Mouse (Mus musculus): Measurements from ENCODE around the gene Gm40193. TPM values are rescaled to one million over a fixed set of nuclear protein-coding genes. Genes with fewer than 3 reads are reported as not detected.

Gm40193 gene
- total RNA-seq, 2 experiments from 2014 or later: not detected

- ATAC-seq (ENCODE audit: poor library complexity, severe bottlenecking): peak; percentile 76
Observed at GRCm38 (mm10) chr11:70509753-70510564, 22.8 kb downstream of the Gm40193 start.

- ATAC-seq (ENCODE audit: poor library complexity, severe bottlenecking): no peak
Observed at GRCm38 (mm10) chr11:70506962-70507515, 25.7 kb downstream of the Gm40193 start.

- ATAC-seq (ENCODE audit: poor library complexity, severe bottlenecking): peak; percentile 77
Observed at GRCm38 (mm10) chr11:70506385-70506784, 26.4 kb downstream of the Gm40193 start.

DNA sequence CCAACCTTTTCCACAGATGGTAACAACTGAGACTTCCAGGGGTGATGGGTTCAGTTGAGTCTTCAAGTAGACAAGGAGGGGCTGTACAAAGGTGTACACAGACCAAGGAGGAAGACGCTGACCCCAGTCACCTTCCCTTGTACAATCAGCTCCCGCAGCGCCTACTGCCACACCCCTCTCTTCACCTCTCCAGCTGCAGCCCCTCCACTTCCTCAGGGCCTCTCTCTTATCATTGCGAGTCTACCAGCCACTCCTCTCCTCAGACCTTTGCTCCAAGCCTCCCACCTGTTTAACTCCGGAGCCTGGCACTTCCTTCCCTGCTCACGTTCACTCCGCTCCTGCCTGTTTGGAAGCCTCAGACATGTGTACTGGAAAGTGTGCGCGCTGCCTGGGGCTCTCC, 27.8 kb downstream of the Gm40193 start, which contains the start of gene Tm4sf5:
Gene Tm4sf5 (plus strand): TSS at position 275 of the 400 bp plus-strand sequence.
- no peak for ATAC-seq (ENCODE audit: poor library complexity, severe bottlenecking)

DNA sequence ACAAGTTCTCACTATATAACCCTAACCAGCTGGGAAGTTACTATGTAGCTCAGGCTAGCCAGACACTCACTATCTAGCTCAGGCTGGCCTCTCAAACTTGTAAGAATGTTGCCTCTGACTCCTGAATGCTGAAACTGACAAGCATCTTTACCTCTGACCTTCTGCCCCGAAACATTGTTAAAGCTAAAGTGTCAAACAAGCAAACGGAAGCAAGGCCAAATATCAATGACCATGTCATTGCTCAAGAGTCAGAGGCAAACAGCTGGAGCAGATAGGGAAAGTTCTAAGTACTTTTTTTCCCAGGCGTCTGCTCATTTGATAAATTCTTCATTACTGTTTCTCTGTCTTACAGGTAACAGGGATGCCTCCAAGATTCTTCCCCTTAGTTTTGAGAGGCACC, 30.7 kb downstream of the Gm40193 start:
- no peak for ATAC-seq (ENCODE audit: poor library complexity, severe bottlenecking)

DNA sequence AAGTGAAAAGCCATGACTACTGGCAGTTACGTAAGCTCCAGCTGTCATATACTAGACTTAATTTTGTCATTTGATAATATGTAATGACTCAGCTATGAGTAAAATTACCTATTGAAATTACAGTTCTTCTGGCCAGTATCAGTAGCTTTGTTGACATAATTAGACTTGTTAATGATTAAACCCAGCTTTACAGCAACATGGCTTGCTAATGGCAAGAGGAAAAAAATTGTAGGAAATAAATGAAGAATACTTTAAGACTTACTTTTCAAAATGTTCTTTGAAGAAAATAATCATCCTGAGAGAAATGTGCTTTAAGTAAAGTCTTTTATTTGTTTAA, 32.3 kb downstream of the Gm40193 start:
- ATAC-seq (ENCODE audit: poor library complexity, severe bottlenecking): no peak

- ATAC-seq (ENCODE audit: poor library complexity, severe bottlenecking): no peak
Observed at GRCm38 (mm10) chr11:70499566-70500475, 32.9 kb downstream of the Gm40193 start.

GRCm38 (mm10) chr11:70489684-70490083, 43.1 kb downstream of the Gm40193 start:
- peak; percentile 95 for ATAC-seq (ENCODE audit: poor library complexity, severe bottlenecking)

- ATAC-seq (ENCODE audit: poor library complexity, severe bottlenecking): no peak
Observed at GRCm38 (mm10) chr11:70489138-70489537, 43.6 kb downstream of the Gm40193 start.

- no peak for ATAC-seq (ENCODE audit: poor library complexity, severe bottlenecking)
Observed at GRCm38 (mm10) chr11:70487816-70488215, 44.9 kb downstream of the Gm40193 start.

- ATAC-seq (ENCODE audit: poor library complexity, severe bottlenecking): no peak
Observed at GRCm38 (mm10) chr11:70485498-70485897, 47.2 kb downstream of the Gm40193 start.

Other genes with a start within 250 kb of the Gm40193 start
- gene Alox12e, start 210.3 kb downstream of the Gm40193 start, total RNA-seq (2015): 0.98 and 1.5 TPM in 2 replicates
- gene Alox12e, start 210.3 kb downstream of the Gm40193 start, total RNA-seq (2017): 1.2 and 1.7 TPM in 2 replicates
- gene Alox15, start 180.9 kb downstream of the Gm40193 start, total RNA-seq (2015): 62.7 and 71.5 TPM in 2 replicates
- gene Alox15, start 180.9 kb downstream of the Gm40193 start, total RNA-seq (2017): 72.8 and 74.4 TPM in 2 replicates
- gene Pelp1, start 122.9 kb downstream of the Gm40193 start, total RNA-seq (2015): 12.1 and 13.2 TPM in 2 replicates
- gene Pelp1, start 122.9 kb downstream of the Gm40193 start, total RNA-seq (2017): 5.8 and 7.4 TPM in 2 replicates
- gene Arrb2, start 100.3 kb downstream of the Gm40193 start, total RNA-seq (2015): 140 and 157 TPM in 2 replicates
- gene Arrb2, start 100.3 kb downstream of the Gm40193 start, total RNA-seq (2017): 125 and 141 TPM in 2 replicates
- gene Med11, start 81.0 kb downstream of the Gm40193 start, total RNA-seq (2015): 42.2 and 64.0 TPM in 2 replicates
- gene Med11, start 81.0 kb downstream of the Gm40193 start, total RNA-seq (2017): 47.8 and 55.3 TPM in 2 replicates
- gene Zmynd15, start 73.5 kb downstream of the Gm40193 start, total RNA-seq (2015): 0.13 TPM in 1 of 2 replicates, not detected in the other
- 0.04 TPM in 1 of 2 replicates, not detected in the other for gene Zmynd15, start 73.5 kb downstream of the Gm40193 start, total RNA-seq (2017)
- 0.84 and 1.9 TPM in 2 replicates for gene Cxcl16, start 73.0 kb downstream of the Gm40193 start, total RNA-seq (2015)
- 1.2 and 1.7 TPM in 2 replicates for gene Cxcl16, start 73.0 kb downstream of the Gm40193 start, total RNA-seq (2017)
- not detected in 2 replicates for gene Tm4sf5, start 27.7 kb downstream of the Gm40193 start, total RNA-seq (2015)
- not detected in 2 replicates for gene Tm4sf5, start 27.7 kb downstream of the Gm40193 start, total RNA-seq (2017)
- gene Vmo1, start 18.3 kb downstream of the Gm40193 start, total RNA-seq (2015): not detected in 2 replicates
- gene Vmo1, start 18.3 kb downstream of the Gm40193 start, total RNA-seq (2017): not detected in 2 replicates
- gene Gltpd2, start 13.7 kb downstream of the Gm40193 start, total RNA-seq (2015): not detected in 2 replicates
- not detected in 2 replicates for gene Gltpd2, start 13.7 kb downstream of the Gm40193 start, total RNA-seq (2017)
- 112 and 144 TPM in 2 replicates for gene Psmb6, start 7.6 kb downstream of the Gm40193 start, total RNA-seq (2015)
- gene Psmb6, start 7.6 kb downstream of the Gm40193 start, total RNA-seq (2017): 182 and 211 TPM in 2 replicates
- gene Pld2, start 7.1 kb upstream of the Gm40193 start, total RNA-seq (2015): 6.3 and 6.5 TPM in 2 replicates
- 7.3 and 11.1 TPM in 2 replicates for gene Pld2, start 7.1 kb upstream of the Gm40193 start, total RNA-seq (2017)
- 20.6 and 21.3 TPM in 2 replicates for gene Mink1, start 29.9 kb upstream of the Gm40193 start, total RNA-seq (2015)
- gene Mink1, start 29.9 kb upstream of the Gm40193 start, total RNA-seq (2017): 12.7 and 17.5 TPM in 2 replicates
- gene 4930544D05Rik, start 82.9 kb upstream of the Gm40193 start, total RNA-seq (2015): not detected in 2 replicates
- not detected in 2 replicates for gene 4930544D05Rik, start 82.9 kb upstream of the Gm40193 start, total RNA-seq (2017)
- gene Chrne, start 86.3 kb upstream of the Gm40193 start, total RNA-seq (2015): 0.36 TPM in 1 of 2 replicates, not detected in the other
- gene Chrne, start 86.3 kb upstream of the Gm40193 start, total RNA-seq (2017): 0.41 and 1.2 TPM in 2 replicates
- 0.20 and 0.23 TPM in 2 replicates for gene Gp1ba, start 106.2 kb upstream of the Gm40193 start, total RNA-seq (2015)
- gene Gp1ba, start 106.2 kb upstream of the Gm40193 start, total RNA-seq (2017): 0.04 TPM in 1 of 2 replicates, not detected in the other
- 75.6 and 82.1 TPM in 2 replicates for gene Rnf167, start 114.3 kb upstream of the Gm40193 start, total RNA-seq (2015)
- 57.4 and 60.0 TPM in 2 replicates for gene Rnf167, start 114.3 kb upstream of the Gm40193 start, total RNA-seq (2017)
- gene Slc25a11, start 114.5 kb upstream of the Gm40193 start, total RNA-seq (2015): 78.9 and 93.0 TPM in 2 replicates
- gene Slc25a11, start 114.5 kb upstream of the Gm40193 start, total RNA-seq (2017): 63.4 and 66.1 TPM in 2 replicates
- 1,800 and 1,907 TPM in 2 replicates for gene Pfn1, start 121.7 kb upstream of the Gm40193 start, total RNA-seq (2015)
- gene Pfn1, start 121.7 kb upstream of the Gm40193 start, total RNA-seq (2017): 869 and 896 TPM in 2 replicates
- gene Eno3, start 124.3 kb upstream of the Gm40193 start, total RNA-seq (2015): 6.3 and 7.8 TPM in 2 replicates
- 5.9 and 8.2 TPM in 2 replicates for gene Eno3, start 124.3 kb upstream of the Gm40193 start, total RNA-seq (2017)
- 78.5 and 83.3 TPM in 2 replicates for gene Spag7, start 136.5 kb upstream of the Gm40193 start, total RNA-seq (2015)
- gene Spag7, start 136.5 kb upstream of the Gm40193 start, total RNA-seq (2017): 67.0 and 83.5 TPM in 2 replicates
- gene Camta2, start 155.2 kb upstream of the Gm40193 start, total RNA-seq (2015): 24.5 and 27.0 TPM in 2 replicates
- gene Camta2, start 155.2 kb upstream of the Gm40193 start, total RNA-seq (2017): 6.4 and 12.5 TPM in 2 replicates
- gene Inca1, start 167.2 kb upstream of the Gm40193 start, total RNA-seq (2015): not detected in 2 replicates
- gene Inca1, start 167.2 kb upstream of the Gm40193 start, total RNA-seq (2017): 0.57 TPM in 1 of 2 replicates, not detected in the other
- gene Kif1c, start 167.6 kb upstream of the Gm40193 start, total RNA-seq (2015): 6.7 and 7.7 TPM in 2 replicates
- gene Kif1c, start 167.6 kb upstream of the Gm40193 start, total RNA-seq (2017): 17.4 and 21.6 TPM in 2 replicates
- 1.9 and 4.8 TPM in 2 replicates for gene Zfp3, start 231.3 kb upstream of the Gm40193 start, total RNA-seq (2015)
- gene Zfp3, start 231.3 kb upstream of the Gm40193 start, total RNA-seq (2017): 2.1 and 2.8 TPM in 2 replicates

Measured in megakaryocyte, adult 5-6 weeks (primary cell).